Mouse (Mus musculus): Measurements from ENCODE around the gene Mpzl3.

DNA sequence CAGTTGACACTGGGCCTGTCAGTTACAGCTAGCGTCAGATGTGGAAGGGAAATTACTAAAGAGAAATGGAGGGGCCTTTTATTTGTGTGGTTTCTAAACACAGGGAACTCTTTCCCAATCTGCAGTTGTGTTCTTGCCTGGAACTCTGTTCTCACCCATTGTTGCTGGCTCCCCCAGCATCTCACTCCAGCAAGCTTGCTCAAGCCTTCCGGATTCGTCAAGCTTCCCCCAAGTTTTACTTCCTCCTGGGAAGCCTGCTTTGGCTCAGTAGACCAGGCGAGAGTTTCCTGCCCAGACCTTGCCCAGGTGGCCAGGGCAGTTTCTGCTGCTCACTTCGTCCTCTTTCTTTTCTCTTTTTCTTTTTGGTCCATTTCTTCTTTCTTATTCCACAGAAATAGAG, 29.6 kb downstream of the Mpzl3 start:
- TF ChIP-seq CTCF (IDR thresholded peaks at IDR 0.05; ENCODE audit: low read depth) (no peak), EP300 (optimal IDR thresholded peaks at IDR 0.05) (no peak)
